Mouse (Mus musculus) limb, embryonic 12.5 days (tissue): Measurements from ENCODE around the gene Tuba1b. TPM values are rescaled to one million over a fixed set of nuclear protein-coding genes. Genes with fewer than 3 reads are reported as not detected.
A peak's percentile ranks its signal among the peaks of the same experiment; 100 is the strongest.

ENCODE experiments used
- ATAC-seq: fragments of 200-750 bp; cut with Nextera tagmentation; 2 replicates; pipeline ENCODE4 v1.8.0; 2017; ENCODE audit warnings: low read depth, moderate TSS enrichment; ENCODE audit not compliant: insufficient number of reproducible peaks, insufficient read depth, low FRiP score, low TSS enrichment
- H3K27ac ChIP-seq: fragments of 300-500 bp; sonication (generic); 2 replicates; pipeline ENCODE4 v1.5.1; 2016; ENCODE audit warnings: mild to moderate bottlenecking, moderate library complexity
- H3K27me3 ChIP-seq: fragments of 300-500 bp; sonication (generic); 2 replicates; pipeline ENCODE4 v1.6.1; 2016; ENCODE audit warnings: mild to moderate bottlenecking, moderate library complexity
- H3K36me3 ChIP-seq: fragments of 300-500 bp; sonication (generic); 2 replicates; pipeline ENCODE4 v1.6.1; 2016; ENCODE audit warnings: mild to moderate bottlenecking, moderate library complexity
- H3K4me1 ChIP-seq: fragments of 300-500 bp; sonication (generic); replicated peaks from 2 replicates; pipeline ENCODE4 v1.6.1; 2016
- H3K4me2 ChIP-seq: fragments of 300-500 bp; sonication (generic); 2 replicates; pipeline ENCODE4 v1.6.1; 2016; ENCODE audit warnings: mild to moderate bottlenecking, moderate library complexity
- H3K4me3 ChIP-seq: fragments of 300-500 bp; sonication (generic); replicated peaks from 2 replicates; pipeline ENCODE4 v1.5.1; 2016; ENCODE audit warnings: mild to moderate bottlenecking
- H3K9ac ChIP-seq: fragments of 300-500 bp; sonication (generic); replicated peaks from 2 replicates; pipeline ENCODE4 v1.6.1; 2016; ENCODE audit warnings: mild to moderate bottlenecking, moderate library complexity
- H3K9me3 ChIP-seq: fragments of 300-500 bp; sonication (generic); 2 replicates; pipeline ENCODE4 v1.6.1; 2016; ENCODE audit warnings: mild to moderate bottlenecking, moderate library complexity
- WGBS: fragments of 180-500 bp; shearing (Covaris S2); methylation state at CpG from one replicate; pipeline ENCODE4 v1.1.7; 2016; 5-methylcytosine and 5-hydroxymethylcytosine counted together
- polyA plus RNA-seq: library from polyadenylated mRNA; unstranded; fragments of >200 nt; fragmentation: Nextera tagmentation; extraction: Ambion mirVana; gene quantifications from 2 replicates; pipeline ENCODE4 v1.2.1, GENCODE M21; 2016

Tuba1b gene
- polyA plus RNA-seq, 1 experiment from 2014 or later: 1,695 TPM

- ATAC-seq: peak; percentile 99
- Histone ChIP-seq H3K27me3 (no peaks in the 10 kb centered on the region), H3K27ac (peak within 1 kb of the TSS; percentile 96), H3K9ac (peak within 1 kb of the TSS; percentile 80), H3K4me2 (peak within 1 kb of the TSS; percentile 88), H3K4me1 (peaks cover 11% of the 10 kb centered on the region), H3K4me3 (peak within 1 kb of the TSS; percentile 86), H3K36me3 (peaks cover 24% of the 10 kb centered on the region), H3K9me3 (no peaks in the 10 kb centered on the region)
- WGBS: under 1% methylated on average over 82 of the region's 82 CpGs
These were observed 16.5 kb downstream of the Tuba1b start, which contains the start of gene Lmbr1l for GRCm38 (mm10) chr15:98917538-98918498. TSS of gene Lmbr1l (minus strand) at chr15:98918231.

GRCm38 (mm10) chr15:98917091-98917490, 17.3 kb downstream of the Tuba1b start:
- no peaks in the 10 kb centered on the region for H3K27me3 ChIP-seq
- peak overlapping the region; percentile 88 for H3K4me2 ChIP-seq
- H3K27ac ChIP-seq: peak overlapping the region; percentile 96
- peaks cover 11% of the 10 kb centered on the region for H3K4me1 ChIP-seq
- WGBS: under 1% methylated on average over 14 of the region's 14 CpGs
- peak overlapping the region; percentile 86 for H3K4me3 ChIP-seq
- peak overlapping the region; percentile 80 for H3K9ac ChIP-seq
- no peak for ATAC-seq
- H3K9me3 ChIP-seq: no peaks in the 10 kb centered on the region
- peaks cover 31% of the 10 kb centered on the region for H3K36me3 ChIP-seq

GRCm38 (mm10) chr15:98916016-98916415, 18.3 kb downstream of the Tuba1b start:
- ATAC-seq: no peak
- Histone ChIP-seq H3K9ac (0 out of 2 replicates have a peak overlapping the region, but pooled peaks have one; percentile 80), H3K4me2 (peak overlapping the region; percentile 88)

GRCm38 (mm10) chr15:98914903-98915302, 19.5 kb downstream of the Tuba1b start:
- no peak overlapping the region for H3K4me3 ChIP-seq
- peaks cover 11% of the 10 kb centered on the region for H3K4me1 ChIP-seq
- H3K9ac ChIP-seq: no peak overlapping the region
- 92% methylated on average over 6 of the region's 6 CpGs for WGBS
- H3K27ac ChIP-seq: no peak overlapping the region
- no peaks in the 10 kb centered on the region for H3K27me3 ChIP-seq
- no peak overlapping the region for H3K4me2 ChIP-seq
- H3K36me3 ChIP-seq: peaks cover 53% of the 10 kb centered on the region
- no peak for ATAC-seq
- no peaks in the 10 kb centered on the region for H3K9me3 ChIP-seq

More at GRCm38 (mm10) chr15:98916016-98916415, 18.3 kb downstream of the Tuba1b start:
- H3K9me3 ChIP-seq: no peaks in the 10 kb centered on the region
- H3K27me3 ChIP-seq: no peaks in the 10 kb centered on the region
- peak overlapping the region; percentile 86 for H3K4me3 ChIP-seq
- H3K27ac ChIP-seq: no peak overlapping the region
- WGBS: 88% methylated on average over 4 of the region's 4 CpGs
- peaks cover 11% of the 10 kb centered on the region for H3K4me1 ChIP-seq
- peaks cover 42% of the 10 kb centered on the region for H3K36me3 ChIP-seq

- no peak overlapping the region for H3K4me2 ChIP-seq
- H3K9ac ChIP-seq: no peak overlapping the region; the same call in 1 of the 2 replicates
- no peaks in the 10 kb centered on the region for H3K4me1 ChIP-seq
- no peak overlapping the region for H3K4me3 ChIP-seq
- ATAC-seq: no peak
- 30% methylated on average over 10 of the region's 10 CpGs for WGBS
- peaks cover 68% of the 10 kb centered on the region for H3K36me3 ChIP-seq
- no peaks in the 10 kb centered on the region for H3K9me3 ChIP-seq
- H3K27ac ChIP-seq: no peak overlapping the region
- peaks cover 15% of the 10 kb centered on the region for H3K27me3 ChIP-seq
These were observed 29.7 kb downstream of the Tuba1b start for GRCm38 (mm10) chr15:98904692-98905091.

- no peak overlapping the region for H3K9ac ChIP-seq
- H3K27ac ChIP-seq: no peak overlapping the region
- WGBS: 88% methylated on average over 2 of the region's 2 CpGs
- H3K4me2 ChIP-seq: no peak overlapping the region
- no peaks in the 10 kb centered on the region for H3K9me3 ChIP-seq
- no peak for ATAC-seq
- peaks cover 47% of the 10 kb centered on the region for H3K36me3 ChIP-seq
- H3K4me3 ChIP-seq: no peak overlapping the region
- peaks cover 36% of the 10 kb centered on the region for H3K27me3 ChIP-seq
- peaks cover 11% of the 10 kb centered on the region for H3K4me1 ChIP-seq
These were observed 31.8 kb downstream of the Tuba1b start for GRCm38 (mm10) chr15:98902600-98902999.

GRCm38 (mm10) chr15:98901530-98901929, 32.8 kb downstream of the Tuba1b start:
- Histone ChIP-seq H3K4me3 (no peak overlapping the region), H3K4me2 (no peak overlapping the region), H3K9ac (no peak overlapping the region), H3K27ac (no peak overlapping the region), H3K4me1 (peaks cover 15% of the 10 kb centered on the region), H3K36me3 (peaks cover 37% of the 10 kb centered on the region), H3K27me3 (peaks cover 47% of the 10 kb centered on the region), H3K9me3 (no peaks in the 10 kb centered on the region)
- WGBS: 66% methylated on average over 1 of the region's 1 CpGs
- ATAC-seq: no peak

GRCm38 (mm10) chr15:98897928-98898800, 36.2 kb downstream of the Tuba1b start, which contains the start of gene Dhh:
TSS of gene Dhh (minus strand) at chr15:98898540.
- 1% methylated on average over 41 of the region's 41 CpGs for WGBS
- Histone ChIP-seq H3K9me3 (no peaks in the 10 kb centered on the region), H3K9ac (0 out of 2 replicates have a peak within 1 kb of the TSS, but pooled peaks have one; percentile 23), H3K4me2 (peak within 1 kb of the TSS; percentile 50), H3K36me3 (peaks cover 7% of the 10 kb centered on the region), H3K27me3 (peaks cover 80% of the 10 kb centered on the region), H3K4me3 (peak within 1 kb of the TSS; percentile 29), H3K4me1 (peaks cover 41% of the 10 kb centered on the region), H3K27ac (no peak within 1 kb of the TSS)
- no peak for ATAC-seq

GRCm38 (mm10) chr15:98897495-98897894, 36.9 kb downstream of the Tuba1b start:
- no peak overlapping the region; the same call in 1 of the 2 replicates for H3K4me3 ChIP-seq
- 4% methylated on average over 10 of the region's 10 CpGs for WGBS
- H3K27ac ChIP-seq: no peak overlapping the region
- H3K4me1 ChIP-seq: peaks cover 41% of the 10 kb centered on the region
- no peak overlapping the region for H3K9ac ChIP-seq
- no peaks in the 10 kb centered on the region for H3K9me3 ChIP-seq
- no peaks in the 10 kb centered on the region for H3K36me3 ChIP-seq
- H3K4me2 ChIP-seq: peak overlapping the region; percentile 50
- no peak for ATAC-seq
- peaks cover 87% of the 10 kb centered on the region for H3K27me3 ChIP-seq

- Histone ChIP-seq H3K27ac (no peak overlapping the region), H3K27me3 (peaks cover 100% of the 10 kb centered on the region), H3K4me1 (peaks cover 41% of the 10 kb centered on the region), H3K4me3 (peak overlapping the region; percentile 37), H3K4me2 (peak overlapping the region; percentile 62), H3K9ac (peak overlapping the region; percentile 58), H3K36me3 (no peaks in the 10 kb centered on the region), H3K9me3 (no peaks in the 10 kb centered on the region)
- no peak; the same call in 1 of the 2 replicates for ATAC-seq
- 2% methylated on average over 41 of the region's 41 CpGs for WGBS
These were observed 38.5 kb downstream of the Tuba1b start for GRCm38 (mm10) chr15:98895635-98896589.
